Mouse (Mus musculus) hindbrain, embryonic 12.5 days (tissue): ENCODE measurements around the gene Olfr1489. TPM values are rescaled to one million over a fixed set of nuclear protein-coding genes. Genes with fewer than 3 reads are reported as not detected.
"Not testable (repeated sequence)": the region's sequence is repeated elsewhere in the genome, so short reads cannot be mapped to it uniquely, and the experiment has no call there.

Source experiments
- ATAC-seq: fragments of 200-750 bp; cut with Nextera tagmentation; 2 replicates; pipeline ENCODE4 v1.8.0; 2017; ENCODE audit warnings: moderate TSS enrichment; ENCODE audit not compliant: low FRiP score
- H3K27ac ChIP-seq: fragments of 300-500 bp; sonication (generic); 2 replicates; pipeline ENCODE4 v1.5.1; 2016; ENCODE audit warnings: mild to moderate bottlenecking
- H3K27me3 ChIP-seq: fragments of 300-500 bp; sonication (generic); 2 replicates; pipeline ENCODE4 v1.6.1; 2016; ENCODE audit warnings: mild to moderate bottlenecking
- H3K36me3 ChIP-seq: fragments of 300-500 bp; sonication (generic); 2 replicates; pipeline ENCODE4 v1.6.1; 2016; ENCODE audit warnings: mild to moderate bottlenecking
- H3K4me1 ChIP-seq: fragments of 300-500 bp; sonication (generic); 2 replicates; pipeline ENCODE4 v1.6.1; 2016
- H3K4me2 ChIP-seq: fragments of 300-500 bp; sonication (generic); replicated peaks from 2 replicates; pipeline ENCODE4 v1.6.1; 2016; ENCODE audit warnings: mild to moderate bottlenecking
- H3K4me3 ChIP-seq: fragments of 300-500 bp; sonication (generic); 2 replicates; pipeline ENCODE4 v1.5.1; 2016; ENCODE audit warnings: mild to moderate bottlenecking
- H3K9ac ChIP-seq: fragments of 300-500 bp; sonication (generic); 2 replicates; pipeline ENCODE4 v1.6.1; 2016; ENCODE audit warnings: mild to moderate bottlenecking, moderate library complexity
- H3K9me3 ChIP-seq: fragments of 300-500 bp; sonication (generic); replicated peaks from 2 replicates; pipeline ENCODE4 v1.6.1; 2016; ENCODE audit warnings: mild to moderate bottlenecking
- WGBS: fragments of 180-500 bp; shearing (Covaris S2); methylation state at CpG from one replicate; pipeline ENCODE4 v1.1.7; 2016; 5-methylcytosine and 5-hydroxymethylcytosine counted together
- microRNA-seq: library from miRNA; unstranded; fragments of <30 nt; microRNA quantifications from one replicate; pipeline ENCODE4, GENCODE M21; 2017
- polyA plus RNA-seq: library from polyadenylated mRNA; unstranded; fragments of >200 nt; fragmentation: Nextera tagmentation; extraction: Ambion mirVana; gene quantifications from 2 replicates; pipeline ENCODE4 v1.2.1, GENCODE M21; 2016

The Olfr1489 gene
- not detected in 2 replicates for polyA plus RNA-seq

DNA sequence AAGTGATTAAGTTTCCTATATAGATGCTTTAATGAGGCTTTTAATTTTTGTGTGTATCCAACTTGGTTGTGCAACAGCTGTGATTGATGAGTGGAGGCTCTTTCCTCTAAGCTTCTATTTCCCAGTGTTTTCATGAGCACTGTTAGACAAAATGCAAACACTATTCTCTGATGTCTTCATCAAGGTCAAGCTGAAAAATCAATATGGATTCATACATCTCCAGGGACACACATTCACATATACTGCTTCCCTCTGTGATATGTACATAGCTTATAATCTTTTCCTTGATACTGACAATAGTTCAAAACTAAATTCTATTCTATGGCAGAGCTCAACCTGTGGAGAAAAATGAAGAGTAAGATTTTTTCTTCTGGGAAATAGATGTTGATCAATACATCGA is at the start of gene Olfr1489:
Olfr1489 (plus strand) TSS at position 301 of the 400 bp plus-strand sequence.
- H3K27me3 ChIP-seq = no peaks in the 10 kb centered on the region
- no peak for ATAC-seq
- H3K9ac ChIP-seq = no peak within 1 kb of the TSS
- H3K27ac ChIP-seq = no peak within 1 kb of the TSS
- peaks cover 12% of the 10 kb centered on the region; the same call in 1 of the 2 replicates for H3K9me3 ChIP-seq
- 93% methylated on average over 1 of the region's 1 CpGs for WGBS
- no peak within 1 kb of the TSS for H3K4me2 ChIP-seq
- no peaks in the 10 kb centered on the region for H3K36me3 ChIP-seq
- no peak within 1 kb of the TSS for H3K4me3 ChIP-seq
- no peaks in the 10 kb centered on the region for H3K4me1 ChIP-seq

DNA sequence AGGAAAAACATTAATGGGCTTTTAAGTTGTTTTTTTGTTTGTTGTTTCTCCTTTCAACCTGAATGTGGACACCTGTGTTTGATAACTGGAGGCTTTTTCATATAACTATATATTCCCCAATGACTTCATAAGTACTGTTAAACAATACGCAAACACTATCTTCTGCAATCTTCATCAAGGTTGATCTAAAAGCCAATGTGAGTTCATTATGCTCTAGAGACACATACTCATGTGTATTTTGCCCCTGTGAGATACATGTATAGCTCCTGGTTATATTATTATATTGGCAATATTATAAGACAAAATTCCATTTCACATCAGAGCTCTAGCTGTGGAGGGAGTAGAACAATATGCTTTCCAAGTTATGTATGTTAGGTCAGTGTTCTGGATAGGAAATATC is 48.2 kb upstream of the Olfr1489 start, which contains the start of gene Olfr1484:
Olfr1484 (plus strand) TSS at position 301 of the 400 bp plus-strand sequence.
- Histone ChIP-seq H3K4me1 (no peaks in the 10 kb centered on the region), H3K4me3 (no peak within 1 kb of the TSS), H3K4me2 (no peak within 1 kb of the TSS), H3K9me3 (no peaks in the 10 kb centered on the region), H3K9ac (no peak within 1 kb of the TSS), H3K36me3 (no peaks in the 10 kb centered on the region), H3K27ac (no peak within 1 kb of the TSS), H3K27me3 (no peaks in the 10 kb centered on the region)
- WGBS = 85% methylated on average over 1 of the region's 1 CpGs
- no peak for ATAC-seq

DNA sequence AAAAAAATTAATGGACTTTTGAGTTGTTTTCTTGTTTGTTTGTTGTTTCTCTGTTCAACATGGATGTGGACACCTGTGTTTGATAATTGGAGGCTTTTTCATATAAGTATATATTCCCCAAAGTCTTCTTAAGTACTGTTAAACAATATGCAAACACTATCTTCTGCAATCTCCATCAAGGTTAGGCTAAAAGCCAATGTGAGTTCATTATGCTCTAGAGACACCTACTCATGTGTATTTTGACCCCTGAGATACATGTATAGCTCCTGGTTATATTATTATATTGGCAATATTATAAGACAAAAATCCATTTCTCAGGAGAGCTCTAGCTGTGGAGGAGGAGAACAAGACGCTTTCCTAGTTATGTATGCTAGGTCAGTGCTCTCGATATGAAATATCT is 14.3 kb upstream of the Olfr1489 start, which contains the start of gene Olfr1487:
Olfr1487 (plus strand) TSS at position 301 of the 400 bp plus-strand sequence.
- not testable (repeated sequence) for H3K27me3 ChIP-seq, ATAC-seq, H3K27ac ChIP-seq, H3K9ac ChIP-seq, H3K4me1 ChIP-seq, H3K36me3 ChIP-seq, H3K4me2 ChIP-seq, H3K4me3 ChIP-seq
- H3K9me3 ChIP-seq = peaks cover 10% of the 10 kb centered on the region; the same call in 1 of the 2 replicates
- WGBS = 94% methylated on average over 2 of the region's 2 CpGs

DNA sequence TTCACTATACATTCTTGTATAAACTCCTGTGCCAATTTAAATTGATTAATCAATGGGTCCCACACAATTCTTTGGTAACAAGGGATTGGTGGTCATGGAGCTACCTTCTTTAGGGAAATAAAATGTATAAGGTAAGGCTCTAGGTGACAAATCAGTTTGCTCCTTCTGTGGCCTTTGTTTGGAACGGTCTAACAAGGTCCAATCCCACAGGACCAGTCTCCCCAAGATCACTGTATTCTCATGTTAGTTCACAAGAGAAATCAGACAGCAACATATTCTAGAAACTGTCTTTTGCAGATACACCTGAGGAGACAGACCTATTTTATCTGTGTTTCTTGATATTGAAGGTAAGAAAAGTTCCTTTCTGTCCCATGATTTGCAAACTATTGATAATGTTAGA is 19.4 kb downstream of the Olfr1489 start, which contains the start of gene Olfr1490:
Olfr1490 (plus strand) TSS at position 301 of the 400 bp plus-strand sequence.
- no peaks in the 10 kb centered on the region for H3K27me3 ChIP-seq
- no peak within 1 kb of the TSS for H3K27ac ChIP-seq
- no peaks in the 10 kb centered on the region for H3K36me3 ChIP-seq
- WGBS = 61% methylated on average over 1 of the region's 1 CpGs
- no peak within 1 kb of the TSS for H3K4me3 ChIP-seq
- H3K4me2 ChIP-seq = no peak within 1 kb of the TSS
- no peak for ATAC-seq
- peaks cover 4% of the 10 kb centered on the region for H3K9me3 ChIP-seq
- H3K4me1 ChIP-seq = no peaks in the 10 kb centered on the region
- H3K9ac ChIP-seq = no peak within 1 kb of the TSS

Small RNAs within 50 kb of the gene (microRNA-seq; reads per million reads assigned to microRNA genes)
- gene Gm22323 (not detected), gene Gm23931 (not detected)

Other genes starting within 250 kb of the Olfr1489 start
- gene Olfr1469, start 223.8 kb upstream of the Olfr1489 start, polyA plus RNA-seq = not detected in 2 replicates
- not detected in 2 replicates for gene Olfr1471, start 188.2 kb upstream of the Olfr1489 start, polyA plus RNA-seq
- not detected in 2 replicates for gene Olfr1472, start 175.5 kb upstream of the Olfr1489 start, polyA plus RNA-seq
- gene Olfr1474, start 162.1 kb upstream of the Olfr1489 start, polyA plus RNA-seq = not detected in 2 replicates
- not detected in 2 replicates for gene Olfr1475, start 151.4 kb upstream of the Olfr1489 start, polyA plus RNA-seq
- not detected in 2 replicates for gene Olfr1477, start 131.1 kb upstream of the Olfr1489 start, polyA plus RNA-seq
- gene Olfr1480, start 103.7 kb upstream of the Olfr1489 start, polyA plus RNA-seq = not detected in 2 replicates
- not detected in 2 replicates for gene Olfr1484, start 48.1 kb upstream of the Olfr1489 start, polyA plus RNA-seq
- not detected in 2 replicates for gene Olfr1487, start 14.2 kb upstream of the Olfr1489 start, polyA plus RNA-seq
- gene Olfr1490, start 19.5 kb downstream of the Olfr1489 start, polyA plus RNA-seq = not detected in 2 replicates
- not detected in 2 replicates for gene Olfr1491, start 65.6 kb downstream of the Olfr1489 start, polyA plus RNA-seq
- gene Olfr1493-ps1, start 91.7 kb downstream of the Olfr1489 start, polyA plus RNA-seq = not detected in 2 replicates
- not detected in 2 replicates for gene Olfr1494, start 108.1 kb downstream of the Olfr1489 start, polyA plus RNA-seq
- not detected in 2 replicates for gene Olfr1495, start 133.0 kb downstream of the Olfr1489 start, polyA plus RNA-seq
- not detected in 2 replicates for gene Olfr1496, start 146.3 kb downstream of the Olfr1489 start, polyA plus RNA-seq
- gene Olfr1497, start 166.6 kb downstream of the Olfr1489 start, polyA plus RNA-seq = not detected in 2 replicates
- gene Olfr1499, start 187.8 kb downstream of the Olfr1489 start, polyA plus RNA-seq = not detected in 2 replicates
- gene Olfr1500, start 198.9 kb downstream of the Olfr1489 start, polyA plus RNA-seq = not detected in 2 replicates
- not detected in 2 replicates for gene Olfr1501, start 219.1 kb downstream of the Olfr1489 start, polyA plus RNA-seq
- gene Olfr1502, start 230.2 kb downstream of the Olfr1489 start, polyA plus RNA-seq = not detected in 2 replicates